Mouse (Mus musculus) adrenal gland, adult (tissue): ENCODE data around the gene Asb18.

Experiments
- DNase-seq, 2 experiments: peaks; one replicate each; pipeline ENCODE4 v3.0.0; 2022 to 2023; ENCODE audit warnings: low spot score in 1 of 2; ENCODE audit not compliant: inconsistent age in 2 of 2

Asb18 gene

GRCm38 (mm10) chr1:89934316-89935260 is 79.9 kb downstream of the Asb18 start:
- no peak for DNase-seq

GRCm38 (mm10) chr1:89933786-89934185 is 80.7 kb downstream of the Asb18 start:
- DNase-seq: no peak

DNA sequence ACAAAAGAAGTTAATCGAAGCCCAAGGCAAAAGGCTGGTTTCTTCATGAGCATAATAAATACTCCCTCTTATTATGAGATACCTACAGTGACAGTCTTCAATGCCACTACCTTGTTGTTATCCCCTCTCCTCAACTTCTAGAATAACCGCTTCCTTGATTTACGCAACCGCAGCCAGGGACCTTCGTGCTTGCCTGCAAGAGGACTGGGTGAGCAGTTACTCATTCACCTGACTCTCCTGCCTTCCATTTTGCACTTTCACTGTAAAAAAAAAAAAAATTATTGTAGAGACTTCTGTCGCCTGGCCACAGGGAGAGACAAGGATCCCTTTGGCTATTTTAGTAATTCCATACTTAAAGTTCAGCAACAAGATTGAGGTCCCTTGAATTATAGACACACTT is 81.4 kb downstream of the Asb18 start:
- no peak for DNase-seq

DNA sequence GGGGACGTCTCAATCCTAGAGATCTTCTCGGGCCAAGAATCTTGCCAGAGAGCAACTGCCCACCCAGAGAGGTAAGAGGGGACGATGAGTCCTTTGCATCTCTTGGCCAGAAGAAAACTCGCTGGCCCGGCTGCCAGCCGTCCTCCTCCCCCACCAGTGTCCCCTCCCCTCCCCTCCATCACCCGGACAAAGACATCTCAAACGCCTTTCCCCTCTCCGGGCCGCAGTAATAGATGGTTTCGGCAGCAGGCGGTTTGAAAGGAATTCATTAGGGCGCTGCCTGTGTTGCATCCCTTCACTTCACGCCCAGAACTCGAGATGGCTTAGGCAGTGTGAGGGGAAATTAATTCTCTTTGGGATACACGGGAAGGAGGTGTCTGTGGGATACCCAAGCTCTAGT is 81.8 kb downstream of the Asb18 start:
- no peak for DNase-seq

- no peak for DNase-seq
Measured at GRCm38 (mm10) chr1:89932021-89932423, 82.4 kb downstream of the Asb18 start.

GRCm38 (mm10) chr1:89931120-89931519 is 83.3 kb downstream of the Asb18 start, which contains the start of gene Gbx2:
Gbx2 (minus strand) TSS chr1:89931179.
- peak; percentile 30 to 73 for DNase-seq

DNA sequence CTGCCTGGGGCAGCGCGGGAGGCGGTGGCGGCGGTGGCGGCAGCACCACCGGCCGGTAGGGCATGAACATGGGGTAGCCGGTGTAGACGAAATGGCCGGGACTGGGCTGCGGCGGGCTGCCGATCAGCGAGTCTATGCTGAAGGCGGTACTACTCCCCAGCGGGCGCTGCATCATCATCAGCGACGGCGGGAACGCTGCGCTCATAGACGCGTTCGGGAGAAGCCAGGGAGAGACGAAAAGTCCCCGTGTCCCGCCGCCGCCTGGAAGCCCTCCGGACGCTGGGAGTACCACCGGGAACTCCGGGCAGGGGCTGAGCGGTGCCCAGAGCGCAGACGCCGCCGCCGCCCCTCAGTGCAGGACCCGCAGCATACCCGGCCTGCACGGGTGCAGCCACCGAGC is 83.9 kb downstream of the Asb18 start:
- DNase-seq: peak in 1 of 2 experiments; percentile 23

DNA sequence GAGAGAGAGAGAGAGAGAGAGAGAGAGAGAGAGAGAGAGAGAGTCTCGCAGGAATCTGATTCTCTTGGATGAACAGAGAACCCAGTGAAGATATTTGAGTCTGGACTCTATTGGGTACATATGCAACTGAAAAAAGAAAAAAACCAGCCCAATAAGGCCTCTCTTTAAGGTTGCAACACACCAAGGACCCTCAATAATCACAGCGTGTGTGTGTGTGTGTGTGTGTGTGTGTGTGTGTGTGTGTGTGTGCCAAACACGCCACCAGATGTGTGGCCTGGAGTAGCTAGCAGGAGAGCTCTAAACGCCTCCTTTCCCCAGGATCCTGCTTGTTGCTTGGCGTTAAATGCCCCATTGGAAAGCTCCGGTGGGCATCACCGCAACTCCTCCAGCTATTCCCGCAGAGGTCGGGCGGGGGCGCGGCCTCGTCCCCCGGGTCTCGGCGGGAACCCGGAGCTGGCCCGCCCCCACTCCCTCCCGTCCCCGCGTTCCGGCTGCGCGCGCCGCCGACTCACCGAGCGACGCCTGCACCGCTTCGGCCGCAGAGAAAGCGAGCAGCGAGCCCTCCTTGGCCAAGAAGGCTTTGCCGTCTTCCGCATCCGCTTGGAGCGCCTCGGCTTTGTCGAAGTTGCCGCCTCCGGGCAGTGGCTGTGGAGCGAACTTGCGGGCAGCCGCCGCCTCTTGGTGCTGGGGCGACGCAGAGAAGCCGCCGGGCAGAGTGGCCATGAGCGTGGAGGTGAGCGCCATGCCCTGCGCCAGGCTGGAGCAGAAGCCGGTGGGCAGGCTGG is 84.6 kb downstream of the Asb18 start:
- DNase-seq: peak in 1 of 2 experiments; percentile 41

DNA sequence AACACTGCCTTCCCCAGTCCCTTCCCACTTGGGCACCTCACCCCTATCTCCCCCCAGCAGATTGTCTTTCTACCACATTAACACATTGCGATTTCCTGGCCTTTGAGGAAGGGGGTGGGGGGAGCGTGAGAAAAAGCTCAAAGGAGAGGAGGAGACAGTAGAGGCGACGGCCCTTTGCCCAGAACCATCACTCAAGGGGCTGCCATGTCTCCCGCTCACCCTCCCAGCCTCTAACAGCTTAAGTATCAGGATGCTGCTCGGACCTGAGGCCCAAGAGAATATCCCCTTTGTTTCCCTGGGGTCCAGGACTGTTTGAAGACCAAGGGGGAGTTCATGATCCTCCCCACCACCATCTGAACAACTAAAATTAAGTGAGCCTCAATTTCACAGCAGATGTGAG is 85.3 kb downstream of the Asb18 start:
- DNase-seq: no peak

DNA sequence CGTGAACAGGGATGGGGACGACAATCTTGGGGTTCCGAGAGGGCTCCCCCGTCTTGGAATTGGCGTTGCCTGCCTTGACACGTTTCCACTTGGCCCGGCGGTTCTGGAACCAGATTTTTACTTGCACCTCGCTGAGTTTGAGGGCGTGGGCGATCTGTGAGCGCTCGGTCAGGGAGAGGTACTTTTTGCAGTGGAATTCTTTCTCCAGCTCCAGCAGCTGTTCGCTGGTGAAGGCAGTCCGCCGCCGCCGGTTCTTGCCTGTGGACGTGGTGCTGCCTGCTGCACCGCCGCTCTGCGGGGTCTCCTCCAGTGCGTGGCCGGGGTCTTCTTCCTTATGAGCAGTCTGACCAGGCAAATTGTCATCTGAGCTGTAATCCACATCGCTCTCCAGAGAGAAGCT is 85.8 kb downstream of the Asb18 start:
- no peak for DNase-seq

DNA sequence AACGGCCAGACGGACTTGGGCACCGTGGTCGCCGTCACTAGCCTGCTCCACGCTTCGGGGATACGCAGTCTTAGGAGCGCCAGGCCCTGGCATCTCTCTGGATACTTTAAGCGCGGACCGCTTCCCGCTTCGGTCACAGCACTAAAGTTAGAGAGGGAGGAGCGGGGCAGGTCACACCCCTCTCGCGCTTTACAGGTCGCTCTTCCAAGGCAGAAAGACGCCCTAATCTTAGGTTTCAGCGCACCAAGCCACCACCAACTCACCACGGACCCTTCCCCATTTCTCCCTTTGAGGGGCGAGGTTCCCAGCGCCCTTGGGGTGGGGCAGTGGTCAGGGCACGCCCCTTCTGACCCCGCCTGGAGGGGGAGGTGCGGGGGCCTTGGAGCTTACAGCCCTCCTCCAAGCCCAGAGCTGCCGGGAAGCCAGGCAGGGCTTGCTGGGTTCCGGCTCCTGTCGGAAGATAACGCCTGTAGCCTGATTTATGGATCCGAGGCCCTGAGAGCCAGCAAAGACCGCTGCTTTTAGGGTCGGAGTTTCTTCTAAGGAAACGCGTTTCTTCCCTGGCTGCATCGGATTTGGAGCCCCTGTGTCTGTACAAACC is 87.3 kb downstream of the Asb18 start:
- peak in 1 of 2 experiments; percentile 52 for DNase-seq

DNA sequence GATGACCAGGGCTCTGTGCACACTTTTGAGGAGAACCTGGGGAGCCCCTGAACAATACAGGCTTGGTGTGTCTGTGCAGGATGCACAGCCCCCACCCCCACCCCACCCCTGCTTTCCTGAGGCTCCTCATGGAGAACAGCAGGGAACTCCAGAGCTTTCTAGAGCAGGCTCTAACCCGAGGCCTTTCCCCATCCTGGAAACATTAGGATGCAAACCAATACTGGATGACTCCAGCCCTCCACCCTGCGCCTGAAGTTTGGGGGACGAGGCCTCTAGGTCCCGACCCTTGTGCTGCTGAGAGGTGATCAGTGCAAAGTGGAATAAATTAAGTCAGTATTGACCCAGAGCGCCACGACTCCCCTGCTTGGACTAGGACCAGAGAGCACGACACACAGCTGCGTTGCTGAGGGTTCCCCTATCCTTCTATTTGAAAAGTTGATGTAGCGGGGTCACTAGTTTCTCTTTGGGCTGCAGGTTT is 87.8 kb downstream of the Asb18 start:
- no peak for DNase-seq

DNA sequence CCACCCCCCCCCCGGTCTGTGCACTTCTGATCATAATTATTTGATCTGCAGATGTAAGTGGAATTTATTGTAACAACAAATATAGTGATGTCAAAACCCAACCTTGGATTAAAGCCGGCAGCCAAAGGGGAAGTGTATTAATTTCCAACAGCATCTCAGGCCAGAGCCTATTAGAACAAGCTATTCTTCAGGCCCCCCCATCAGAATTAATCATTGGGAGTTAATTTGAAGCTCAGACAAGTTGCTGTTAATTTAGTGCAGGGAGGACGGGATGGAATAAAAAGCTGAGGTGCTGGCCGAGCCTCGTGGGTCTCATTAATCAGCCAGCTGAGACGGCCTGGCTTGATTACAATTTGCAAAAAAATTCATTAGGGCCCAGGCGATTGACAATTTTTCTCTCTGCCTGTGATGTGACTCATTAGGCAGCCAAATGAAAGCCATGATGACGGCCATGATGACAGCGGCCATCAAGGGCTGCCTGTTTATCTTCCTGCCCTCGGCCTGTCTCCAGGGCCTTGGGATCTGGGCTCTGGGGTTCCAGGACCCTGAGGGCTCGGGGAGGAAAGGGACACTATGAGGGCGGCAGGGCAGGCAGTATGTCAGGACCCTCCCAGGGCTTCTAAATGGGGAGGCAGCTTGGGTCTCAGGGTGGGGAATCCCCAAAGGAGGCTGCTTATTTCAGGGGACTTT is 88.8 kb downstream of the Asb18 start:
- DNase-seq: no peak

DNA sequence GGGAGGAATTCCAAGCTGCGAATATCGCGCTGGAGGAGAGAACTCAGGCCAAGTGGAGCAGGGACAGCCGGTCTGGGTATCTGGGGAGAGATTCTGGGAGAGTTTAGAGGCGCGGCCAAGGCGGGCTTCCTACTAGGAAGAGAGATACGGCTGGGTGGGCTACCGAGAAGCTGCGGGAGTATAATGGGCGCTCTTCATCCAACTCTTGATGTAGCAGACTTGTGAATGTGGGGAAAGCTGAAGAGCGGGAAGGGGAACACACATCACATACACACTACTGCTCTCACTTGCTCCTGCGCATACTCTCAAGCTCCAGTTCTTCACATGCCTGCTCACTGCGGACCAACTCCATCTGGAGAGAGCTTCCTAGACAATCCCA is 90.8 kb downstream of the Asb18 start:
- DNase-seq: no peak

DNA sequence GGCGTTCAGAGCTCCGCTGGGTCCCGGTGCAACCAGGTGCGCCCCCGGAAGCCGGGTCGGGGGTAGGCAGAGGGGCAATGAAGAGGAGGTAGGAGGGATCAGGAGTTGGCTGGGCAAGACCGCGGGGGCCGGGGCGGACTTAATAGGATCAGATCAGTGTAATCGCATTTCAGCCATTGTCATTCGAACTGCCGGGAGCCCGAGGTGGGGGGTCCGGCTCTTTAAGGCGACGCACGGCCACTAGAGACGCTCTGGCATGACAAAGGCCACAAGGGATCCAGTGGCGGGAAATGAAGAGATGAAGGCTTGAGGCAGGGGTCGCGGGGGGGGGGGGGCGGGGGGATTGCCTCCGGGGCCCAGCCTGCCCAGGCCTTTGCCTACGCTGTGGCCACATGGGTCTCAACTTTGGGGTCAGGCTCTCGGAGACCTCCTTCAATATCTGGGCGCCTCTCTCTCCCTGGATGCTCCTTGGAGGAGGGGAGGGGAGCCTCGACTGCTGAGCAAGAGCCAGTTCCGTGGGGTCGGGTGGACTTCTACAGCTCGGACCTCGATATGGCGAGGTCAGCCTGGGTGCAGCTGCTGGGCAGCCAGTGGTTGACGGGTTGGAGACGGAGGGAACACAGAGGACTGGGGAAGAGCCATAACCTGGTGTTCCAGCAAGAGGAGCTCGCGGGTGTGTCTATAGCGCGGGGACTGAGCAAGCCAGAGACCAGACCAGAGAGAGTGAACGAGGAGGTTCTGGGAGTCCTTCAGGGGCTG is 91.4 kb downstream of the Asb18 start:
- DNase-seq: no peak

GRCm38 (mm10) chr1:89922282-89922681 is 92.2 kb downstream of the Asb18 start:
- no peak for DNase-seq

GRCm38 (mm10) chr1:89921806-89922205 is 92.7 kb downstream of the Asb18 start:
- DNase-seq: no peak

DNA sequence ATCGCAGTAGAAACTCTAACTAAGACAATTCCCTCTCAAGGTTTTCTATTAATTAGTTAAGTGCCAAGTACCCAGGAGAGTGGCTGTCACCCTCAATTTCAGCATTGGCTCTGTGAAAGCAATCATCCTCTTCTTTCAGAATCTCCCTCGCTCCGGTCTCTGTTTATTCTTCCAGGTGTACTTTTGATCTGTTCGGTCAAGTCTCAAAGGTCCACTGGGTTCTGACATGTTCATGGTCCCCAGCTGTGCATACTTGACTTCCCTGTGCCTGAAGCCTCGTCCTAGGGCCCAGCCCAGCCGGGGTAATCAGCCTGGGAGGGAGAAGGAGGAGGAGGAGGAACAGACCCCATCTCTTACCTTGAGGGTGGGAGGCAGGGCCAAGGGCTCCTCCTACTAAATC is 95.3 kb downstream of the Asb18 start:
- DNase-seq: no peak

DNA sequence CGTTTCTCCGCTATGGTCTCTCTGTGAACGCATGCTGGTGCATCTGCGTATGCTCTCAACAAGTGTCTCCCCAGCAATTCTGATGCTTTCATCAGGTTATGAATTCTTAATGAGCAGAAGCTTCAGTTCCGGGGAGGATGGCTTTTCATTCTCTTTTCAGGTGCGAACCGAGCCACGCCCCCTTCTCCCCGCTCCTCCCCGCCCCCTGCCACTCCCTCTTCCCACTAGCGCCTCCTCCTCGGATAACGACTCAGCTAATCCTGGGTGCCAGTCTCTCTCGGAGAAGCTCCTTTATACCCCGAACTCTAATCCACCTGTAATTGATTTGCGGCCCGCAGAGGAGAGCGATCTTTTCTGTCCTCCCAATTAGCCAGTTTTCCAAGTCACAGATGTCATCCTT is 96.4 kb downstream of the Asb18 start:
- no peak for DNase-seq

DNA sequence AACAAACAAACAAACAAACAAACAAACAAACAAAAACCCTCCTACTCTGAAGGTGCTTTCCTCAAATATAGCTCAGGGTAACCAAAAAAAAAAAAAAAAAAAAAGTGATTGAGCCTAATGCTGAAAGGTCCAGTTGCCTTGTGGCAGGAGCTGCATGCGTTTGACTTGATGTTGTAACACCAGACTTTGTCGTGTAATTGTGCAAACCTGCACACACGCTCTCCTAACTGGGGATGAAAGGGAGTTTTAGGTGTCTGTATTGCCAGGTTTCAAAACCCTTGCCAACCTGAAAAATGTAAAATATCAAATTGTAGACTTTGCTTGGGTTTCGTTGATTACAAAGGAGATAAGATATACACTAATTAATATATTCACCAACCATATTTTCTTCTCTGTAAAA is 100.9 kb downstream of the Asb18 start:
- no peak for DNase-seq
